Mouse (Mus musculus): ENCODE data around the gene Nrarp.

GRCm38 (mm10) chr2:25179566-25180217 lies 866 bp upstream of the Nrarp start:
- no peak for TF ChIP-seq POLR2A (IDR thresholded peaks at IDR 0.05; ENCODE audit: borderline replicate concordance, low read depth, low read length)
- TF ChIP-seq CTCF (IDR thresholded peaks at IDR 0.05; ENCODE audit: low read depth, low read length): no peak
